Mouse (Mus musculus) bone marrow macrophage, adult 2 months (primary cell): ENCODE data around the gene Acsm2. TPM values are rescaled to one million over a fixed set of nuclear protein-coding genes. Genes with fewer than 3 reads are reported as not detected.

Experiments
- H3K27ac ChIP-seq: 2 replicates; pipeline ENCODE4 v1.5.1; 2012; ENCODE audit warnings: low read depth, low read length; ENCODE audit not compliant: insufficient read depth
- H3K4me1 ChIP-seq: 2 replicates; pipeline ENCODE4 v1.6.1; 2012; ENCODE audit warnings: low read length; ENCODE audit not compliant: control insufficient read depth, insufficient read depth
- H3K4me3 ChIP-seq: 2 replicates; pipeline ENCODE4 v1.5.1; 2012; ENCODE audit warnings: mild to moderate bottlenecking, low read length, moderate library complexity; ENCODE audit not compliant: insufficient read depth
- CTCF ChIP-seq: IDR thresholded peaks from 2 replicates; pipeline ENCODE4 v1.5.1; 2012; ENCODE audit warnings: low read depth, mild to moderate bottlenecking, low read length, moderate library complexity
- POLR2A ChIP-seq: IDR thresholded peaks from 2 replicates; pipeline ENCODE4 v1.6.1; 2012; ENCODE audit warnings: mild to moderate bottlenecking, low read depth, low read length, borderline replicate concordance
- polyA plus RNA-seq: library from polyadenylated mRNA; stranded (reverse); fragments of >200 nt; gene quantifications from 2 replicates; pipeline ENCODE4 v1.2.4, GENCODE M21; 2012; ENCODE audit not compliant: missing spikeins, insufficient read depth, insufficient read length

Gene Acsm2
- polyA plus RNA-seq = not detected in 2 replicates

- Histone ChIP-seq H3K27ac (no peak within 1 kb of the TSS), H3K4me1 (no peaks in the 10 kb centered on the region), H3K4me3 (no peak within 1 kb of the TSS)
- TF ChIP-seq POLR2A = no peak
- TF ChIP-seq CTCF = no peak
These were observed at the start of gene Acsm2 for GRCm38 (mm10) chr7:119554040-119554439. Gene Acsm2, plus strand, starts transcription at chr7:119554340.

GRCm38 (mm10) chr7:119511143-119511542 lies 43.0 kb upstream of the Acsm2 start:
- TF ChIP-seq POLR2A (no peak), CTCF (no peak)
- Histone ChIP-seq H3K4me3 (no peak overlapping the region), H3K4me1 (no peaks in the 10 kb centered on the region), H3K27ac (no peak overlapping the region)

- H3K27ac ChIP-seq = no peak overlapping the region
- H3K4me1 ChIP-seq = no peaks in the 10 kb centered on the region
- no peak for TF ChIP-seq CTCF
- TF ChIP-seq POLR2A = no peak
- H3K4me3 ChIP-seq = no peak overlapping the region
These were observed 41.1 kb upstream of the Acsm2 start for GRCm38 (mm10) chr7:119513056-119513455.

- H3K27ac ChIP-seq = no peak overlapping the region
- no peak for TF ChIP-seq POLR2A
- no peak for TF ChIP-seq CTCF
- no peak overlapping the region for H3K4me3 ChIP-seq
These were observed 38.5 kb upstream of the Acsm2 start for GRCm38 (mm10) chr7:119515492-119516271.

GRCm38 (mm10) chr7:119516272-119516558 lies 37.9 kb upstream of the Acsm2 start:
- H3K27ac ChIP-seq = no peak overlapping the region
- TF ChIP-seq POLR2A = no peak
- TF ChIP-seq CTCF = no peak
- H3K4me1 ChIP-seq = no peaks in the 10 kb centered on the region
- H3K4me3 ChIP-seq = no peak overlapping the region

More at GRCm38 (mm10) chr7:119515492-119516271, 38.5 kb upstream of the Acsm2 start:
- no peaks in the 10 kb centered on the region for H3K4me1 ChIP-seq

- Histone ChIP-seq H3K4me1 (no peaks in the 10 kb centered on the region), H3K27ac (no peak within 1 kb of the TSS), H3K4me3 (no peak within 1 kb of the TSS)
- TF ChIP-seq POLR2A = no peak
- no peak for TF ChIP-seq CTCF
These were observed 35.0 kb upstream of the Acsm2 start, which contains the start of gene Acsm5 for GRCm38 (mm10) chr7:119519163-119519562. Gene Acsm5, plus strand, starts transcription at chr7:119519463.

- TF ChIP-seq POLR2A = no peak
- peak; percentile 56 for TF ChIP-seq CTCF
- Histone ChIP-seq H3K4me3 (no peak overlapping the region), H3K4me1 (no peaks in the 10 kb centered on the region), H3K27ac (no peak overlapping the region)
These were observed 34.5 kb upstream of the Acsm2 start for GRCm38 (mm10) chr7:119519654-119520053.

GRCm38 (mm10) chr7:119521816-119522215 lies 32.3 kb upstream of the Acsm2 start:
- no peak overlapping the region for H3K27ac ChIP-seq
- H3K4me3 ChIP-seq = no peak overlapping the region
- no peaks in the 10 kb centered on the region for H3K4me1 ChIP-seq
- TF ChIP-seq POLR2A = no peak

- TF ChIP-seq POLR2A (no peak), CTCF (no peak)
- Histone ChIP-seq H3K27ac (no peak overlapping the region), H3K4me3 (no peak overlapping the region), H3K4me1 (no peaks in the 10 kb centered on the region)
These were observed 31.8 kb upstream of the Acsm2 start for GRCm38 (mm10) chr7:119522385-119522784.

- Histone ChIP-seq H3K4me3 (no peak within 1 kb of the TSS), H3K4me1 (no peaks in the 10 kb centered on the region), H3K27ac (no peak within 1 kb of the TSS)
- no peak for TF ChIP-seq CTCF
- no peak for TF ChIP-seq POLR2A
These were observed 30.8 kb upstream of the Acsm2 start, which contains the start of gene Pdilt for GRCm38 (mm10) chr7:119523389-119523788. Gene Pdilt, minus strand, starts transcription at chr7:119523489.
